Mouse (Mus musculus): ENCODE data around the gene Polm. TPM values are rescaled to one million over a fixed set of nuclear protein-coding genes. Genes with fewer than 3 reads are reported as not detected.

Gene Polm
- polyA plus RNA-seq, 1 experiment from 2014 or later = 8.2 TPM

DNA sequence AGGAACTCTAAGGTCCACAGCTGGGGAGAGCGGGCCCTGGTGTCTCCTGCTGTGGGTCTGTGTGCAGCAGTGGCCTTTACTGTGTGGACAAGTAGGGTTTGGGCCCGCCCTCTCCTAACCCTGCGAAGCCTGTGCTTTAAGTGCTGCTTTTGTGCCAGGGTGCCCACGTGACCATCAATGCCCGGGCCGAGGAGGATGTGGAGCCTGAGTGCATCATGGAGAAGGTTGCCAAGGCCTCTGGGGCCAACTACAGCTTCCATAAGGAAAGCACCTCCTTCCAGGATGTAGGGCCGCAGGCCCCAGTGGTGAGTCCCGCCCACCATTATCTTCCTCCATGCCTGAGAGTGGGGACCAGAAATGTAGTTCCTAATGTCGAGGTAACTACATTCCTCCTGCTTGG is 42.5 kb downstream of the Polm start:
- 90% methylated on average over 9 of the region's 9 CpGs for WGBS
- no peak overlapping the region for H3K4me2 ChIP-seq (ENCODE audit: low read length)
- no peaks in the 10 kb centered on the region for H3K27me3 ChIP-seq (ENCODE audit: control insufficient read depth, insufficient read depth, low read depth, low read length)
- H3K27ac ChIP-seq (ENCODE audit: low read length) = no peak overlapping the region
- no peak overlapping the region for H3K4me3 ChIP-seq (ENCODE audit: low read depth, low read length)
- no peak for ATAC-seq
- peaks cover 5% of the 10 kb centered on the region; the same call in 1 of the 2 replicates for H3K4me1 ChIP-seq (ENCODE audit: control insufficient read depth, insufficient read depth, low read length)
- no peaks in the 10 kb centered on the region for H3K9me3 ChIP-seq (replicated peaks; ENCODE audit: control insufficient read depth, low read length, poor library complexity, severe bottlenecking)
- peaks cover 55% of the 10 kb centered on the region for H3K36me3 ChIP-seq (ENCODE audit: control insufficient read depth, insufficient read depth, low read length)
- no peak overlapping the region for H3K9ac ChIP-seq (ENCODE audit: low read depth, low read length)

DNA sequence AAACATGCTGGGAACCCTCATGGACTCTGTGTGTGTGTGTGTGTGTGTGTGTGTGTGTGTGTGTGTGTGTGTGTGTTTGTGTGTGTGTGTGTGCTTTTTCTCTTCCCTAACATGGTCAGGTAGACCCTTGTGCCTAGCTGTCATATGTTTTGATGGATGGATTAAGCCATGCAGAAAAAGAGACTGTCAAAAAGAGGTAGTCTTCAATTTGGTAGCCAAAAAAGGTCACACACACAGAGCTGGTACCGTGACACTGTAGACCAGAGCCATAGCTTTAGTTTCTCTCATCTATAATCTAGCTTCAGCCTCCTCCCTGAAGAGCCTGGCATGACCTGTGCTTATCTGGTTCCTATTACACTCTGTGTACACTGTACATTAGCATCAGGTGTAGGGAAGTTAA is 47.4 kb downstream of the Polm start:
- H3K4me2 ChIP-seq (ENCODE audit: low read length) = no peak overlapping the region
- H3K36me3 ChIP-seq (ENCODE audit: control insufficient read depth, insufficient read depth, low read length) = peaks cover 23% of the 10 kb centered on the region
- no peak for ATAC-seq
- 91% methylated on average over 1 of the region's 1 CpGs for WGBS
- no peak overlapping the region for H3K9ac ChIP-seq (ENCODE audit: low read depth, low read length)
- no peak overlapping the region for H3K4me3 ChIP-seq (ENCODE audit: low read depth, low read length)
- H3K4me1 ChIP-seq (ENCODE audit: control insufficient read depth, insufficient read depth, low read length) = peaks cover 25% of the 10 kb centered on the region
- no peaks in the 10 kb centered on the region for H3K9me3 ChIP-seq (replicated peaks; ENCODE audit: control insufficient read depth, low read length, poor library complexity, severe bottlenecking)
- no peak overlapping the region for H3K27ac ChIP-seq (ENCODE audit: low read length)
- no peaks in the 10 kb centered on the region for H3K27me3 ChIP-seq (ENCODE audit: control insufficient read depth, insufficient read depth, low read depth, low read length)

DNA sequence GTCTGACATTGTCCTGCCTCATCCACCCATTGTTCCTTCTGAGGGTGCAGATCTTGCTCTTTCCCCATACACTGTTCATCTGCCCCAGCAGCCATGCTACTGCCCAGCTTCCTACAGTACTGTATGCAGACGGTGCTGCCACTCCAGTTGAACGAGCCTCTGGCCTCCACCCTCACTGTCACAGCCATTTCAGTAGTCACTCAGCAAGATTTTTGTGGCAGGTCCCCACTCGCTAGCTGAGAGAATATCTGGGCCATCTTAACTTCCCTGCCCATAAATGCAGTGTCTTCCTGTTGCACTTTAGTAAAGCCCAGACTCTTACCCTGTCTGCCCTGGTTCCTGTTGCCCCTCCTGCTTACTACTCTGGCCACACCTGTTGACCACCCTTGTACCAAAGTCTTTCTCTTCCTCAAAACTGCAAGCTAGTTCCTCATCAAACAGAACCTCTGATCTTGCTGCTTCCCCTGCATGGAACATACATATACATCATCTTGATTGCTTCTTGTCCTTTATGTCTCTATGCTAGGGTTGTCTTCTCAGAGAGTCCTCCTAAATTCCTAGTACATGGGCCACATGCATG is 48.0 kb downstream of the Polm start:
- peak overlapping the region; percentile 64 for H3K4me2 ChIP-seq (ENCODE audit: low read length)
- no peak overlapping the region; the same call in 1 of the 2 replicates for H3K4me3 ChIP-seq (ENCODE audit: low read depth, low read length)
- no peak overlapping the region for H3K27ac ChIP-seq (ENCODE audit: low read length)
- peaks cover 25% of the 10 kb centered on the region for H3K4me1 ChIP-seq (ENCODE audit: control insufficient read depth, insufficient read depth, low read length)
- ATAC-seq = no peak
- H3K36me3 ChIP-seq (ENCODE audit: control insufficient read depth, insufficient read depth, low read length) = peaks cover 21% of the 10 kb centered on the region
- H3K9me3 ChIP-seq (replicated peaks; ENCODE audit: control insufficient read depth, low read length, poor library complexity, severe bottlenecking) = no peaks in the 10 kb centered on the region
- H3K9ac ChIP-seq (ENCODE audit: low read depth, low read length) = no peak overlapping the region; the same call in 1 of the 2 replicates
- no peaks in the 10 kb centered on the region for H3K27me3 ChIP-seq (ENCODE audit: control insufficient read depth, insufficient read depth, low read depth, low read length)
- 88% methylated on average over 3 of the region's 3 CpGs for WGBS

DNA sequence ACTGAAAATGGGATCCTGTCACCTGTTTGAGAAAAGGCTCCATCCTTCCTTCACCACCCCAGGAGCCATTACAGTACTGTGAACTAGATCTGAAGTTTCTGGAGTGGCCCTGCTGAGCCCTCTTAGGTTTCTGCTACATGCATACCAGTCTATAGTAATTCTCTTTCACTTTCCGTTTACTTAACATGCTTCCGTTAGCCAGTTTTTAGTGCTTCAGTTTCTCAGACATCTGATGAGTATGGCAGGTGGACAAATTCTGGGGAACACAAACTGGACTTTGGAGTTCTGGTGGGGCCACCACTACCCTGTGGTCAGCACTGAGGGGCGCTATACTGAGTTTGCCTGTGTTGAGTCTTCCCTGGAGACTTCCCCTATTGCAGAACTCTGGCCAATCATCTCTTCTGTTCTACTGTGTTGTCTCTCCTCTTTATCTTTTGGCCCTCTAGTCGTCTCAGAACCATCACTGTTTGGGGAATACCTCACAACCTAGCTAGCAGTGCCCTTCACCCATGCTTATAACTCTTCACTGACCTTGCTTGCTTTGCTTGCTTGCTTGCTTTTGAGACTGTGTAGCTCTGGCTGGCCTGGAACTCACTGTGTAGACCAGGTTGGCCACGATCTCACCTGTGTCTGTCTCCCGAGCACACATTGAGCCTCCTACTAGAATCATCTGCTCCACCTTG is 48.6 kb downstream of the Polm start:
- Histone ChIP-seq H3K4me1 (ENCODE audit: control insufficient read depth, insufficient read depth, low read length) (peaks cover 25% of the 10 kb centered on the region), H3K36me3 (ENCODE audit: control insufficient read depth, insufficient read depth, low read length) (peaks cover 18% of the 10 kb centered on the region), H3K27me3 (ENCODE audit: control insufficient read depth, insufficient read depth, low read depth, low read length) (no peaks in the 10 kb centered on the region), H3K27ac (ENCODE audit: low read length) (peak overlapping the region; percentile 93), H3K9me3 (replicated peaks; ENCODE audit: control insufficient read depth, low read length, poor library complexity, severe bottlenecking) (no peaks in the 10 kb centered on the region), H3K4me2 (ENCODE audit: low read length) (peak overlapping the region; percentile 64), H3K9ac (ENCODE audit: low read depth, low read length) (peak overlapping the region; percentile 95), H3K4me3 (ENCODE audit: low read depth, low read length) (peak overlapping the region; percentile 89)
- WGBS = 75% methylated on average over 6 of the region's 6 CpGs
- no peak for ATAC-seq

DNA sequence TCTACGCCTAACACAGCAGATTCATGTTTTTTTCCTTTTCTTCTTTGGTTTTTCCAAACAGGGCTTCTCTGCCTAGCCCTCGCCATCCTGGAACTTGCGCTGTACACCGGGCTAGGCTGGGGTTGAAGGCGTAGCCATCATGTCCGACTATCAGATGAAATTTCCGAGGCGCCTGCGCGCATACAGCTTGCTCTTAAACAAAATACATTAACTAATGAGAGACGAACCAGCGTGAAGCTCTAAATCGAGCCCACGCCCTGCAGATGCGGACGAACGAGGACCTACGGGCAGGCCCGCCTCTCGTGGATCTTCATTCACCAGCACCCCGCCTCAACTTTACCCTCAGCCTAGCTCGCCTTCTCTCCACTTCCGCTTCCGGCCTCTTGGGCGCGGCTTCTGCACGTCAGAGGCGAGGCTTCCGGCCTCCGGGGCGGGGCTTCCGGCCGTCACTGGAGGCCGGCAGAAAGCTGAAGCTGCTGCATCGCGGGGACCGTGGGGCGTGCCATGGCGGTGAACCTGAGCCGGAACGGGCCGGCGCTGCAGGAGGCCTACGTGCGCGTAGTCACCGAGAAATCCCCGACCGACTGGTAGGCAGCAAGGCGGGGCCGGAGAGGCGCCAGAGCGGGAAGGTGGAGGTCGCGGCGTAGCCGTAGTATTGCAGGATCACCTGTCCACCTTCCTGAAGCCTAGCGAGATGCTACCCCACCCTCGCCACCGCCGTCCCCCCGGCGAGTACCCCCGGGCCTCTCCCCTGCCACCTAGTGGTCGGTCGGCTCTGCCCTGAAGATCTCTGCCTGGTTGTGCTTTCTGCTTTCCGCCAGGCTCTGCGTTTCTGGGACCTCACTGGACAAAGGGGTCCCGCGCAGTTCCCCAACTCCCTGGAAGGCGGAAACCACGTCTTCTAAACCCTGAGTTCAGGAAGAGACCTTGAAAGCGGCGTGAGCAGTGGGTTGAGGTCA is 49.5 kb downstream of the Polm start, which contains the start of gene Dbnl:
Gene Dbnl, plus strand, starts transcription at position 433 of the 959 bp plus-strand sequence.
- no peaks in the 10 kb centered on the region for H3K9me3 ChIP-seq (replicated peaks; ENCODE audit: control insufficient read depth, low read length, poor library complexity, severe bottlenecking)
- H3K36me3 ChIP-seq (ENCODE audit: control insufficient read depth, insufficient read depth, low read length) = peaks cover 14% of the 10 kb centered on the region
- H3K27me3 ChIP-seq (ENCODE audit: control insufficient read depth, insufficient read depth, low read depth, low read length) = no peaks in the 10 kb centered on the region
- peaks cover 25% of the 10 kb centered on the region for H3K4me1 ChIP-seq (ENCODE audit: control insufficient read depth, insufficient read depth, low read length)
- H3K9ac ChIP-seq (ENCODE audit: low read depth, low read length) = peak within 1 kb of the TSS; percentile 95
- H3K4me2 ChIP-seq (ENCODE audit: low read length) = peak within 1 kb of the TSS; percentile 64
- peak within 1 kb of the TSS; percentile 89 for H3K4me3 ChIP-seq (ENCODE audit: low read depth, low read length)
- under 1% methylated on average over 70 of the region's 74 CpGs for WGBS
- peak; percentile 98 for ATAC-seq
- H3K27ac ChIP-seq (ENCODE audit: low read length) = peak within 1 kb of the TSS; percentile 93

DNA sequence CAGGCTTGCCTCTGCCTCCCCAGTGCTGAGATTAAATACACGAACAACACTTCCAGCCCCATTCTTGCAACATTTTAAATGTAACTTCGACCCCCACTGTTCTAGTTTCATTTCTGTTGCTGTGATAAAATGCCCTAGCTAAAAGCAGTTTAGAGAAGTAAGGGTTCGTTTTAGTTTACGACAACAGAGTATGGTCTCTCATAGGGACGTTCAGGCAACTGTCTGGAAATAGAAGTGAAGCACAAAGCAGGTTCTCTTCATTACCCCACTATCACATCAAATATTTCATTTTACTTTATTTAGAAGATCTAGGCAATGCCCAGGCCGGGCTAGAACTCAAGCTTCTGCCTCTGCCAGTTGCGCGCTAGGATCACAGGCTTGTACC is 50.2 kb downstream of the Polm start:
- Histone ChIP-seq H3K4me1 (ENCODE audit: control insufficient read depth, insufficient read depth, low read length) (peaks cover 25% of the 10 kb centered on the region), H3K9ac (ENCODE audit: low read depth, low read length) (peak overlapping the region; percentile 95), H3K27ac (ENCODE audit: low read length) (peak overlapping the region; percentile 93), H3K27me3 (ENCODE audit: control insufficient read depth, insufficient read depth, low read depth, low read length) (no peaks in the 10 kb centered on the region), H3K4me2 (ENCODE audit: low read length) (peak overlapping the region; percentile 64), H3K9me3 (replicated peaks; ENCODE audit: control insufficient read depth, low read length, poor library complexity, severe bottlenecking) (no peaks in the 10 kb centered on the region), H3K36me3 (ENCODE audit: control insufficient read depth, insufficient read depth, low read length) (peaks cover 11% of the 10 kb centered on the region), H3K4me3 (ENCODE audit: low read depth, low read length) (peak overlapping the region; percentile 89)
- 43% methylated on average over 8 of the region's 8 CpGs for WGBS
- ATAC-seq = no peak

DNA sequence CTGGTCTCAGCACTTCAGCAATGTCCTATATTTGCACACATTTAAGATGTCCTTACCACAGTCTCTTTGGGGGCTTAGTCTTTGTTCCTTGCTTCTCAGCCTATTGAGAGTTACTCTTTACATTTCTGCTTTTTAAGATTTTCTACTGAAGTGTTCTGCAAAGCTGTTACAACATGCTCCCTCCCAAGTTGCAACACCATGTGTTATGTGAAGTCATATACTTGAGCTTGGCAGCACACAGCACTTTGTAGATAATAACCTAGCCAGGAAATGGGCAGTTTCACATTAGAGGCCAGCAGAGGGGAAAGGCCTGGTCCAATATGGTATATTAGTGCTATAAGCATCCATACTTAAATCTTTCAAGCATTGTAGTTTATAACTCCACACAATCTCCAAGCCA is 52.1 kb downstream of the Polm start:
- no peak overlapping the region for H3K9ac ChIP-seq (ENCODE audit: low read depth, low read length)
- no peaks in the 10 kb centered on the region for H3K9me3 ChIP-seq (replicated peaks; ENCODE audit: control insufficient read depth, low read length, poor library complexity, severe bottlenecking)
- H3K4me2 ChIP-seq (ENCODE audit: low read length) = no peak overlapping the region
- ATAC-seq = no peak
- no peak overlapping the region for H3K27ac ChIP-seq (ENCODE audit: low read length)
- H3K4me3 ChIP-seq (ENCODE audit: low read depth, low read length) = no peak overlapping the region
- no peaks in the 10 kb centered on the region for H3K27me3 ChIP-seq (ENCODE audit: control insufficient read depth, insufficient read depth, low read depth, low read length)
- no peaks in the 10 kb centered on the region; the same call in 1 of the 2 replicates for H3K36me3 ChIP-seq (ENCODE audit: control insufficient read depth, insufficient read depth, low read length)
- peaks cover 23% of the 10 kb centered on the region for H3K4me1 ChIP-seq (ENCODE audit: control insufficient read depth, insufficient read depth, low read length)

DNA sequence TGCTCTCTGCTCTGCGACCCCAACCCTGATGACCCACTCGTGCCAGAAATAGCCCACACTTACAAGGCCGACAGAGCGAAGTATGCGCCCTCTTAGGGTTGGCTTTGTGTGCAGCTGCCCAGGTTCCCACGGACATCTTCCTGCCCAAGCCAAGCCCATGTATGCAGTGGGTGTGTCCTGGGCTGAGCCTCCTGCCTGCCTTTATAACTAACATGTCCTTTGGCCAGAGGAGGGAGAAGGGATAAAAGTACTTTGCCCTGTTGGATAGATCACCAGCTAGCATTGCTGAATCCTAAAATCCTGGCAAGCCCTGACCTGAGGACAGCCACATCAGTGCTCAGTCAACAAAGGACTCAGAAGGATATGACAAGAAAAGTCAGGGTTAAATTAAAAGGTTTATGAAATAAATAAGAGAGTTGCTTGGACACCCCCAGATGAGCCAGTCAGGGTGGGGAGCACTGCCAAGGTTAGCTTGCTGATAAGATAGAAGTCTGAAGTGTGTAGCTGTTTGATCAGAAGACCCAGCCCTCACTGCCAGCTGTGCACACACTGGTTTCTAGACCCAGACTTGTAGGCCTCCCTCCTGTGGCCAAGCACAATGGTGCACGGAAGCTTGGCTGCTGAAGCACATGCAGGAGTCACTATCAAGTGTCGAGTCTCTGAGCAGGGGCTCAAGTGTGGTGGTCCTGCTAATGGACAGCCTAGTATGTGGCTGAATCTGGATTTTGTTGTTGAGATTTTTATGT is 55.4 kb downstream of the Polm start:
- H3K9me3 ChIP-seq (replicated peaks; ENCODE audit: control insufficient read depth, low read length, poor library complexity, severe bottlenecking) = no peaks in the 10 kb centered on the region
- WGBS = 68% methylated on average over 8 of the region's 8 CpGs
- H3K4me3 ChIP-seq (ENCODE audit: low read depth, low read length) = no peak overlapping the region
- ATAC-seq = no peak
- no peak overlapping the region for H3K27ac ChIP-seq (ENCODE audit: low read length)
- H3K27me3 ChIP-seq (ENCODE audit: control insufficient read depth, insufficient read depth, low read depth, low read length) = no peaks in the 10 kb centered on the region
- H3K9ac ChIP-seq (ENCODE audit: low read depth, low read length) = no peak overlapping the region
- peaks cover 2% of the 10 kb centered on the region for H3K4me1 ChIP-seq (ENCODE audit: control insufficient read depth, insufficient read depth, low read length)
- H3K4me2 ChIP-seq (ENCODE audit: low read length) = no peak overlapping the region
- H3K36me3 ChIP-seq (ENCODE audit: control insufficient read depth, insufficient read depth, low read length) = no peaks in the 10 kb centered on the region; the same call in 1 of the 2 replicates
